Mouse (Mus musculus) brain, adult 10 weeks (tissue): ENCODE measurements around the gene Ggnbp2. TPM values are rescaled to one million over a fixed set of nuclear protein-coding genes. Genes with fewer than 3 reads are reported as not detected.

ENCODE experiments used
- polyA plus RNA-seq: library from polyadenylated mRNA; stranded (reverse); fragments of 350-450 nt; fragmentation: Illumina TruSeq; extraction: RNeasy Lipid Tissue Mini Kit (QIAGEN cat#74804); gene quantifications from one replicate; pipeline ENCODE4 v1.2.3, GENCODE M21; 2015; ENCODE audit warnings: low read depth, low replicate concordance

The Ggnbp2 gene
- 86.4 TPM for polyA plus RNA-seq

GRCm38 (mm10) chr11:84870337-84871043 lies at the start of gene Ggnbp2:
Gene Ggnbp2, minus strand, starts transcription at chr11:84870817.

GRCm38 (mm10) chr11:84916053-84916702 lies 45.6 kb upstream of the Ggnbp2 start, which contains the start of gene Znhit3:
Gene Znhit3, minus strand, starts transcription at chr11:84916366.

GRCm38 (mm10) chr11:84879772-84880464 lies 9.3 kb upstream of the Ggnbp2 start, which contains the start of the genes Myo19 and Pigw:
Gene Myo19, plus strand, starts transcription at chr11:84880148.
Gene Pigw, minus strand, starts transcription at chr11:84880285.

GRCm38 (mm10) chr11:84828516-84829399 lies 41.9 kb downstream of the Ggnbp2 start, which contains the start of gene Dhrs11:
Gene Dhrs11, minus strand, starts transcription at chr11:84828994.

GRCm38 (mm10) chr11:84818961-84819692 lies 51.5 kb downstream of the Ggnbp2 start, which contains the start of gene Mrm1:
Gene Mrm1, minus strand, starts transcription at chr11:84819515.

Other genes starting within 250 kb of the Ggnbp2 start
- gene Mrm1, start 51.3 kb downstream of the Ggnbp2 start, polyA plus RNA-seq: 29.4 TPM
- gene Dhrs11, start 41.8 kb downstream of the Ggnbp2 start, polyA plus RNA-seq: 10.5 TPM
- 6.1 TPM for gene Myo19, start 9.3 kb upstream of the Ggnbp2 start, polyA plus RNA-seq
- 5.2 TPM for gene Pigw, start 9.5 kb upstream of the Ggnbp2 start, polyA plus RNA-seq
- 71.5 TPM for gene Znhit3, start 45.5 kb upstream of the Ggnbp2 start, polyA plus RNA-seq
- gene Car4, start 87.0 kb upstream of the Ggnbp2 start, polyA plus RNA-seq: 85.0 TPM